Mouse (Mus musculus): ENCODE results near the gene BC003965. TPM values are rescaled to one million over a fixed set of nuclear protein-coding genes. Genes with fewer than 3 reads are reported as not detected.
A peak's percentile ranks its signal among the peaks of the same experiment; 100 is the strongest.
"Not testable (repeated sequence)": the region's sequence is repeated elsewhere in the genome, so short reads cannot be mapped to it uniquely, and the experiment has no call there.

BC003965 gene
- polyA plus RNA-seq, 1 experiment = 6.3 TPM

GRCm38 (mm10) chr17:25218967-25219366 is 34.6 kb downstream of the BC003965 start:
- TF ChIP-seq POLR2A (IDR thresholded peaks at IDR 0.05; ENCODE audit: low read depth, low read length) (no peak), CTCF (IDR thresholded peaks at IDR 0.05; ENCODE audit: extremely low read depth, insufficient read length, insufficient replicate concordance, low read depth, low read length) (no peak)
- H3K4me1 ChIP-seq (ENCODE audit: control insufficient read depth, insufficient read depth, insufficient read length, low read length) = no peaks in the 10 kb centered on the region; the same call in 1 of the 2 replicates

DNA sequence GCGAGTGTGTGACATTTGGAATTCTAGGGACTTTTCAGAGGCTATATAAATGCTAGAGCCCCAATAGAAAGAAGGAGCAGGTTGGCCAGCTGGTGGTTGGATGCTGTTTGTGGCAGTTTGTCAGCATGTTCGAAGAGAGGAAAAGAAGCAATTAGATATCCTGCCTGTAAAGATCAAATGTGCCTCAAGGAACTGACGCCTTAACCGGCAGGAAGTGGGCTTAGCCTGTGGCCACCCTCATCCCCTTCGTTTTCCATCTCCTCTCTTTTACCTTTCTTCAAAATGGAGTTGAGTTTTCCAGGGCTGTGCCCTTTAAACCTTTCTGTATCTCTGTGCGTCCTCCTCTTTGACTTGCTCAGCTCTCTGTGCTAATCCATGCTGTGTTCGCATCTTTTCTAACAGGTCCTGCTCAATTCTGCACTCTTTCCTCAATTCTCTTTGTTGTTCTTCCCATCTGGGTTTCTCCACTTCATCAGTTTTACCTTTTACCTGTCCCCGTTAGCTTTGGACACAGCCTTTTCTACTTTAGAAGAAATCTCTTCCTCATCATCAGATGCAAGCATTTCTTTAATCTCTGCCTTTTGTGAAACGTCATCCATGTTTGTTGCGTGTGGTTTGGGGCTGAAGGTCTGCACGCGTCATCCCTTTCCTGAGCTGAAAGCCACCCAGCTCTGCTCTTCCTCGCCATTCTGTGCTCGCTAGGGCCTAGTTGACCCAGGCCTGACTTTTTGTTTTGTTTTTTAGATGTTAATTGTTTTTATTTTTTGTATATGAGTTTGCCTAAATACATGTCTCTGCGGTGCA is 35.3 kb downstream of the BC003965 start:
- H3K4me3 ChIP-seq (ENCODE audit: low read depth, low read length) = no peak overlapping the region
- H3K36me3 ChIP-seq (ENCODE audit: control insufficient read depth, insufficient read depth, low read length) = peaks cover 10% of the 10 kb centered on the region
- no peak overlapping the region for H3K27ac ChIP-seq (ENCODE audit: insufficient read depth, low read depth, low read length)
- TF ChIP-seq POLR2A (IDR thresholded peaks at IDR 0.05; ENCODE audit: low read depth, low read length) (no peak), CTCF (IDR thresholded peaks at IDR 0.05; ENCODE audit: extremely low read depth, insufficient read length, insufficient replicate concordance, low read depth, low read length) (no peak)
- no peaks in the 10 kb centered on the region for H3K27me3 ChIP-seq (ENCODE audit: control insufficient read depth, insufficient read depth, low read length)
- no peaks in the 10 kb centered on the region; the same call in 1 of the 2 replicates for H3K4me1 ChIP-seq (ENCODE audit: control insufficient read depth, insufficient read depth, insufficient read length, low read length)
- WGBS = 89% methylated on average over 15 of the region's 15 CpGs

More at GRCm38 (mm10) chr17:25218967-25219366, 34.6 kb downstream of the BC003965 start:
- WGBS = 90% methylated on average over 9 of the region's 9 CpGs
- Histone ChIP-seq H3K36me3 (ENCODE audit: control insufficient read depth, insufficient read depth, low read length) (peaks cover 14% of the 10 kb centered on the region), H3K4me3 (ENCODE audit: low read depth, low read length) (no peak overlapping the region), H3K27me3 (ENCODE audit: control insufficient read depth, insufficient read depth, low read length) (no peaks in the 10 kb centered on the region), H3K27ac (ENCODE audit: insufficient read depth, low read depth, low read length) (no peak overlapping the region)

GRCm38 (mm10) chr17:25220746-25221145 is 36.4 kb downstream of the BC003965 start:
- Histone ChIP-seq H3K4me1 (ENCODE audit: control insufficient read depth, insufficient read depth, insufficient read length, low read length) (peaks cover 2% of the 10 kb centered on the region; the same call in 1 of the 2 replicates), H3K27ac (ENCODE audit: insufficient read depth, low read depth, low read length) (no peak overlapping the region), H3K27me3 (ENCODE audit: control insufficient read depth, insufficient read depth, low read length) (no peaks in the 10 kb centered on the region), H3K36me3 (ENCODE audit: control insufficient read depth, insufficient read depth, low read length) (peaks cover 9% of the 10 kb centered on the region), H3K4me3 (ENCODE audit: low read depth, low read length) (no peak overlapping the region)
- 74% methylated on average over 1 of the region's 1 CpGs for WGBS
- no peak for TF ChIP-seq CTCF (IDR thresholded peaks at IDR 0.05; ENCODE audit: extremely low read depth, insufficient read length, insufficient replicate concordance, low read depth, low read length)
- TF ChIP-seq POLR2A (IDR thresholded peaks at IDR 0.05; ENCODE audit: low read depth, low read length) = no peak

DNA sequence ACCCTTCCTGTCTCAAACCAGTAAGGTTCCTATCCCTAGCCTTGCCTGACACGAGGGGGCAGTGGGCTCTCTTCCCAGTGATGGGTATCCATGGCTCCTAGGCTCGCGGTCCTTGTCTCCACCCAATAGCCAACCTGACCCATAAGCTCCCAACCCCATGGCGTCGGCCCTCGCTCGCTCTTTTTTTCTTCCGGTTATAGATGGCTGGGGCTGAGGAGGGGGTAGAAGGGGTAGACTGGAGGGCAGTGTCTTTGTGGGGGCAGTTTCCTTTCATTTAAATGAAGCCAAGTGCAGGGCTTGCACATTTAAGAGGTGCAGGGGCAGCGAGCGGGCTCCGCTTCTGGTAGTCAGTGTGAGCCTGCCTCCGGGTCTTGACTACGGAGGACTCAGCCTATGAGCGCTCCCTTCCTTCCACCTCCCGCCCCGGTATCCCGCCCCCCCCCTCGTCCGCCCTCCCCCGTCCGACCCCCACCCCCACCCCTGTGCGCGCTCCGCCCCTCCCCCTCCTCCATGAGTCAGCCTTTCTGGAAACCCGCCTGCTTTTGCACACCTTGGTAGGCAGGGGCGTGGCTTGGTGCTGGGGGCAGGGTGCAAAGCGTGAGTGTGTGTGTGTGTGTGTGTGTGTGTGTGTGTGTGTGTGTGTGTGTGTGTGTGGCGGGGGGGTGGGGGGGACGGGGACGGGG is 37.6 kb downstream of the BC003965 start:
- Histone ChIP-seq H3K4me3 (ENCODE audit: low read depth, low read length) (peak overlapping the region; percentile 60), H3K27ac (ENCODE audit: insufficient read depth, low read depth, low read length) (peak overlapping the region; percentile 61), H3K4me1 (ENCODE audit: control insufficient read depth, insufficient read depth, insufficient read length, low read length) (peaks cover 2% of the 10 kb centered on the region; the same call in 1 of the 2 replicates), H3K36me3 (ENCODE audit: control insufficient read depth, insufficient read depth, low read length) (peaks cover 6% of the 10 kb centered on the region; the same call in 1 of the 2 replicates), H3K27me3 (ENCODE audit: control insufficient read depth, insufficient read depth, low read length) (no peaks in the 10 kb centered on the region)
- 14% methylated on average over 21 of the region's 30 CpGs for WGBS
- TF ChIP-seq POLR2A (IDR thresholded peaks at IDR 0.05; ENCODE audit: low read depth, low read length) (peak; percentile 42; the same call in 1 of the 2 replicates), CTCF (IDR thresholded peaks at IDR 0.05; ENCODE audit: extremely low read depth, insufficient read length, insufficient replicate concordance, low read depth, low read length) (no peak)

DNA sequence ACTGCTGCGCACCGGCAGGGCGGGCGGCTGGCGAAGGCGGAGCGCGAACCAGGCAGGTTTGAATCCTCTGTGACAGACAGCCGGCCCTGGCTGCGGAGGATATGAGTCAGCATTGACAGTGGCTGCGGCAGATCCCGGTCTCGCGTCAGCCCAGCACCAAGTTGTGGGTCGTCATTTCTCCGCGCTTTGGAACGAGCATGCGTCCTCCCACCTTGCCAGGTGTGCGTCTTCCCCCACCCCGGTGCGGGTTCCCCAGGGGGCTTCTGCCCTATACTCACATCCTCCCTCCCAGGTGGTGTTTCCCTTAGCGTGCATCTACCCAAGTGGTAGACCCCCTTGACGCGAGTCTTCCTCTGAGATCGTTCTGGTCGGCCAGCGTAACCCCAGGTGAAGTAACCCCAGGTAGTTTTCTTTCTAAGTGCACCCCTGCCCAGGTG is 38.2 kb downstream of the BC003965 start:
- not testable (repeated sequence) for H3K27me3 ChIP-seq (ENCODE audit: control insufficient read depth, insufficient read depth, low read length); H3K36me3 ChIP-seq (ENCODE audit: control insufficient read depth, insufficient read depth, low read length); H3K4me1 ChIP-seq (ENCODE audit: control insufficient read depth, insufficient read depth, insufficient read length, low read length)
- 7% methylated on average over 22 of the region's 28 CpGs for WGBS
- Histone ChIP-seq H3K27ac (ENCODE audit: insufficient read depth, low read depth, low read length) (peak overlapping the region; percentile 69), H3K4me3 (ENCODE audit: low read depth, low read length) (peak overlapping the region; percentile 53)

DNA sequence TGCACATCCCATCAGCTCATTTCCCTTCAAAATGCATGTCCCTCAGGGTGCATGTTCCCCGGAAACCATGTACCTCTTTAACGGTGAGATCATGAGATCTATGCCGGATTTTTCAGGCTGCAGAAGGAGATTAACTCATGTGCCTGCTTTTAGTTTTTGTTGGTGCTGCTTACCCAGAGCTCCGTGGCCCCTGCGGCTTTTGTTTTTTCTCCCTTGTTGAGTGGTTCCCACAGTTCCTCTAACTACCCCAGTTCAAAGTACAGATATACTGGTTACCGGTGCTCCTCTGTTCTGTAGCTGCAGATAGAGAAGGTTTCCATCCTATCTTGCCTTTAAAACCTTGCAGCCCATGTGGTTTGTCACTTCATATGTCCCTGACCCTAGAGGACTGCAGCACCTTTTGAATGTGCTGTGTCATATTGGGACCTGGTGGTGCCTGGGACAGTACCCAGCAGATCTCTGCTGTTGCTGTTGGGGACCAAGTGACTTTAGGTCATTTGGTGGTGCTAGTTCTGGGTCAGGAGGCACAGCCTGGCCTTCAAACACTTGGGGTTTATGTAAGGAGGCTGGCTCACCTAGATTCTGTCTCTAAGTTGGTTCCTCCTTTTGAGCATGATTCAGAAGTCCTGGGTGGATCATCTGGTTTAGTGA is 38.7 kb downstream of the BC003965 start:
- WGBS = 22% methylated on average over 6 of the region's 6 CpGs
- Histone ChIP-seq H3K4me3 (ENCODE audit: low read depth, low read length) (peak overlapping the region; percentile 53), H3K36me3 (ENCODE audit: control insufficient read depth, insufficient read depth, low read length) (peaks cover 4% of the 10 kb centered on the region; the same call in 1 of the 2 replicates), H3K27me3 (ENCODE audit: control insufficient read depth, insufficient read depth, low read length) (no peaks in the 10 kb centered on the region), H3K4me1 (ENCODE audit: control insufficient read depth, insufficient read depth, insufficient read length, low read length) (peaks cover 2% of the 10 kb centered on the region; the same call in 1 of the 2 replicates), H3K27ac (ENCODE audit: insufficient read depth, low read depth, low read length) (peak overlapping the region; percentile 69)
- no peak for TF ChIP-seq POLR2A (IDR thresholded peaks at IDR 0.05; ENCODE audit: low read depth, low read length)
- TF ChIP-seq CTCF (IDR thresholded peaks at IDR 0.05; ENCODE audit: extremely low read depth, insufficient read length, insufficient replicate concordance, low read depth, low read length) = no peak
